Mouse (Mus musculus) 3T3-L1 (cell line): ENCODE results near the gene Gm39566.

ENCODE experiments used
- DNase-seq: peaks from one replicate; pipeline ENCODE4 v3.0.0-alpha.2; 2015; ENCODE audit warnings: low read depth, low spot score

Gene Gm39566

GRCm38 (mm10) chr11:69761868-69762267 lies 53.2 kb downstream of the Gm39566 start, which contains the start of gene Slc35g3:
Gene Slc35g3 (minus strand): TSS chr11:69761968.
- no peak for DNase-seq
